In genomic region chr11:50108823-50109244, GRCm38 (mm10) we compare ENCODE assay signal across 8 mouse cellular contexts. TPM values are rescaled to one million over a fixed set of nuclear protein-coding genes. Genes with fewer than 3 reads are reported as not detected.
DNase-seq lines count a peak whose midpoint lies in the region; ATAC-seq lines count a peak whose summit lies in the region.

No protein-coding gene starts in this region.

- no peak overlapping the region for H3K4me3 ChIP-seq in embryonic facial prominence, embryonic 13.5 days
- no peak overlapping the region for H3K4me3 ChIP-seq in embryonic facial prominence, embryonic 10.5 days
- no peak overlapping the region for H3K4me3 ChIP-seq in heart, embryonic 16.5 days (ENCODE audit: low read length)
- H3K4me3 ChIP-seq in liver, embryonic 12.5 days, result no peak overlapping the region
- no peak overlapping the region for H3K4me3 ChIP-seq in forebrain, embryonic 15.5 days

- H3K4me2 ChIP-seq in embryonic facial prominence, embryonic 13.5 days, result no peak overlapping the region
- no peak overlapping the region for H3K4me2 ChIP-seq in heart, embryonic 16.5 days (ENCODE audit: low read depth, low read length)
- H3K4me2 ChIP-seq in liver, embryonic 12.5 days, result no peak overlapping the region
- H3K4me2 ChIP-seq in forebrain, embryonic 15.5 days (replicated peaks), result no peak overlapping the region

- no peaks in the 10 kb centered on the region for H3K4me1 ChIP-seq in embryonic facial prominence, embryonic 13.5 days
- H3K4me1 ChIP-seq in embryonic facial prominence, embryonic 10.5 days, result no peaks in the 10 kb centered on the region
- H3K4me1 ChIP-seq in heart, embryonic 16.5 days (ENCODE audit: control insufficient read depth, insufficient read depth, low read length), result peaks cover 13% of the 10 kb centered on the region
- peaks cover 18% of the 10 kb centered on the region for H3K4me1 ChIP-seq in liver, embryonic 12.5 days
- no peaks in the 10 kb centered on the region for H3K4me1 ChIP-seq in forebrain, embryonic 15.5 days

- H3K9me3 ChIP-seq in embryonic facial prominence, embryonic 13.5 days, result no peaks in the 10 kb centered on the region
- H3K9me3 ChIP-seq in embryonic facial prominence, embryonic 10.5 days, result no peaks in the 10 kb centered on the region
- no peaks in the 10 kb centered on the region for H3K9me3 ChIP-seq in heart, embryonic 16.5 days (replicated peaks; ENCODE audit: control insufficient read depth, low read length)
- no peaks in the 10 kb centered on the region for H3K9me3 ChIP-seq in liver, embryonic 12.5 days (replicated peaks)
- no peaks in the 10 kb centered on the region for H3K9me3 ChIP-seq in forebrain, embryonic 15.5 days

- ATAC-seq in embryonic facial prominence, embryonic 13.5 days (ENCODE audit: insufficient number of reproducible peaks, insufficient read depth, low FRiP score, low TSS enrichment, low read depth), result no peak
- ATAC-seq in heart, embryonic 16.5 days (replicated peaks; ENCODE audit: extremely low read depth, insufficient read depth, low FRiP score), result peak; percentile 37; the same call in 1 of the 2 replicates
- ATAC-seq in liver, embryonic 12.5 days, result peak; percentile 32; the same call in 1 of the 2 replicates
- ATAC-seq in forebrain, embryonic 15.5 days (replicated peaks), result no peak

- no peaks in the 10 kb centered on the region for H3K27me3 ChIP-seq in embryonic facial prominence, embryonic 13.5 days
- no peaks in the 10 kb centered on the region for H3K27me3 ChIP-seq in embryonic facial prominence, embryonic 10.5 days (replicated peaks; ENCODE audit: low read depth, poor library complexity, severe bottlenecking)
- H3K27me3 ChIP-seq in heart, embryonic 16.5 days (ENCODE audit: control insufficient read depth, insufficient read depth, low read length), result no peaks in the 10 kb centered on the region
- H3K27me3 ChIP-seq in liver, embryonic 12.5 days (replicated peaks), result no peaks in the 10 kb centered on the region
- no peaks in the 10 kb centered on the region for H3K27me3 ChIP-seq in forebrain, embryonic 15.5 days

- H3K9ac ChIP-seq in embryonic facial prominence, embryonic 13.5 days, result no peak overlapping the region
- H3K9ac ChIP-seq in heart, embryonic 16.5 days (ENCODE audit: low read length), result no peak overlapping the region
- H3K9ac ChIP-seq in liver, embryonic 12.5 days, result no peak overlapping the region
- no peak overlapping the region for H3K9ac ChIP-seq in forebrain, embryonic 15.5 days (replicated peaks)

- H3K36me3 ChIP-seq in embryonic facial prominence, embryonic 13.5 days, result peaks cover 22% of the 10 kb centered on the region
- peaks cover 22% of the 10 kb centered on the region for H3K36me3 ChIP-seq in embryonic facial prominence, embryonic 10.5 days (replicated peaks)
- H3K36me3 ChIP-seq in heart, embryonic 16.5 days (ENCODE audit: control insufficient read depth, insufficient read depth), result no peaks in the 10 kb centered on the region
- H3K36me3 ChIP-seq in liver, embryonic 12.5 days, result peaks cover 3% of the 10 kb centered on the region; the same call in 1 of the 2 replicates
- peaks cover 4% of the 10 kb centered on the region for H3K36me3 ChIP-seq in forebrain, embryonic 15.5 days

- no peak for DNase-seq in embryonic facial prominence, embryonic 10.5 days (ENCODE audit: low spot score)
- DNase-seq in 416B (ENCODE audit: low read depth), result peak; percentile 91
- no peak for DNase-seq in layer of hippocampus, adult 8-10 months (ENCODE audit: low spot score in 2 of 2)
- DNase-seq in embryo, embryonic 10.5 days (ENCODE audit: low spot score), result no peak

- WGBS in embryonic facial prominence, embryonic 13.5 days, result 80% methylated on average over 8 of the region's 8 CpGs
- 81% methylated on average over 8 of the region's 8 CpGs for WGBS in embryonic facial prominence, embryonic 10.5 days
- WGBS in heart, embryonic 16.5 days, result 63% methylated on average over 8 of the region's 8 CpGs
- 34% methylated on average over 8 of the region's 8 CpGs for WGBS in liver, embryonic 12.5 days (ENCODE audit: insufficient replicate concordance)
- WGBS in forebrain, embryonic 15.5 days, result 82% methylated on average over 8 of the region's 8 CpGs

- H3K27ac ChIP-seq in embryonic facial prominence, embryonic 13.5 days, result 0 out of 2 replicates have a peak overlapping the region, but pooled peaks have one; percentile 16
- H3K27ac ChIP-seq in embryonic facial prominence, embryonic 10.5 days (replicated peaks), result no peak overlapping the region
- H3K27ac ChIP-seq in heart, embryonic 16.5 days (ENCODE audit: low read length), result peak overlapping the region; percentile 76
- H3K27ac ChIP-seq in liver, embryonic 12.5 days, result peak overlapping the region; percentile 39; the same call in 1 of the 2 replicates
- no peak overlapping the region for H3K27ac ChIP-seq in forebrain, embryonic 15.5 days (replicated peaks)

RNA-seq across cellular contexts. Expression of gene Tbc1d9b, which starts 22.4 kb away (rescaled TPM):
- 44.9 and 47.8 TPM in 2 replicates for polyA plus RNA-seq in embryonic facial prominence, embryonic 13.5 days (2015; fragmentation: Nextera tagmentation; extraction: Ambion mirVana)
- 35.7 and 36.9 TPM in 2 replicates for polyA plus RNA-seq in embryonic facial prominence, embryonic 10.5 days (2016; fragmentation: Nextera tagmentation; extraction: Ambion mirVana)
- 34.0 and 34.1 TPM in 2 replicates for polyA plus RNA-seq in heart, embryonic 16.5 days (2015; fragmentation: Nextera tagmentation; extraction: Ambion mirVana)
- polyA plus RNA-seq in liver, embryonic 12.5 days (2016; fragmentation: Nextera tagmentation; extraction: Ambion mirVana), result 20.2 and 20.3 TPM in 2 replicates
- 100 to 1,000 TPM; 115 to 122 (median 118) TPM for total RNA-seq in layer of hippocampus, adult 8-10 months (2022)
- polyA plus RNA-seq in forebrain, embryonic 15.5 days (2015; fragmentation: Nextera tagmentation; extraction: Ambion mirVana), result 37.0 and 37.5 TPM in 2 replicates

Comparison
In these comparisons a context has a peak if more than half of its experiments do, and no peak if none do; other contexts are left out.
1. H3K27ac ChIP-seq: peak in embryonic facial prominence, embryonic 13.5 days (single experiment), heart, embryonic 16.5 days (single experiment) and liver, embryonic 12.5 days (single experiment); none in embryonic facial prominence, embryonic 10.5 days (single experiment) and forebrain, embryonic 15.5 days (single experiment).
2. ATAC-seq: peak in heart, embryonic 16.5 days (single experiment) and liver, embryonic 12.5 days (single experiment); none in embryonic facial prominence, embryonic 13.5 days (single experiment) and forebrain, embryonic 15.5 days (single experiment).